Mouse (Mus musculus) adrenal gland, postnatal 25 days (tissue): Measurements from ENCODE around the gene Mindy1. TPM values are rescaled to one million over a fixed set of nuclear protein-coding genes. Genes with fewer than 3 reads are reported as not detected.

Experiments
- DNase-seq: peaks from one replicate; pipeline ENCODE4 v3.0.0; 2021; ENCODE audit warnings: mixed read lengths
- total RNA-seq: library from RNA; stranded (reverse); gene quantifications from 2 replicates; pipeline ENCODE4 v1.2.3, GENCODE M21; 2021

The Mindy1 gene
- total RNA-seq, 1 experiment from 2014 or later = 181 TPM

DNA sequence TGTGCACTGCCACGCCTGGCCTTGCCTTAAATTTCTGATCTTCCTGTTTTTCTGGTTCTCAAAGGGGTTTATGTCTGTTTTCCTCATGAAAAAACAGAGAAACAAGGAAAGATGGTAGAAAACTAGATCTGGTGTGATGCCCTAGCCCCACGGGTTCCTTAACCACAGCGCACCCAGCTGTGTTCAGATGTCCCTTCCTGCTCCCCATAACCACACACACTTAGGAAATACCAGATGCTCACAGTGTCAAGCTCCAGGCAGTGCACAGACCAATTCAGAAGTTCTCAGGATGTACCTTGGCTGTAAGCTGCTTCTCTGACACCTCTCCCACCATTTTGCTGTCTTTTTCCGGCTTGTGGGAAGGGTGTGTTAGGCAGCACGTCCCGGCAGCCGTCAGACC is 13.2 kb downstream of the Mindy1 start:
- no peak for DNase-seq

DNA sequence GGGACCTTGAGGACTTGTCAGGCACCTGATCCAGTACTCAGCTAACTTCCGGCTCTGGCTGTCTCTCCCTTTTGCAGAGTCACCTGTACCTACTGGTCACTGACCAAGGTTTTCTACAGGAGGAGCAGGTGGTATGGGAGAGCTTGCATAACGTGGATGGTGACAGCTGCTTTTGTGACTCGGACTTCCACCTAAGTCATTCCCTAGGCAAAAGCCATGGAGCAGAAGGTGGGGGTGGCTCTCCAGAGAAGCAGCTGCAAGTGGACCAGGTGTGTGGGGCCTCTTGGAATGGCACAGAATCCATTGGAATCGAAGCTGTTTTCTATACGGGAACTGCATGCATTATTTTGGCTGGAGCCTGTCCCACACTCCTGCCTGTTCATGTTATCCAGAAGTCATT is 13.6 kb downstream of the Mindy1 start:
- DNase-seq = no peak

DNA sequence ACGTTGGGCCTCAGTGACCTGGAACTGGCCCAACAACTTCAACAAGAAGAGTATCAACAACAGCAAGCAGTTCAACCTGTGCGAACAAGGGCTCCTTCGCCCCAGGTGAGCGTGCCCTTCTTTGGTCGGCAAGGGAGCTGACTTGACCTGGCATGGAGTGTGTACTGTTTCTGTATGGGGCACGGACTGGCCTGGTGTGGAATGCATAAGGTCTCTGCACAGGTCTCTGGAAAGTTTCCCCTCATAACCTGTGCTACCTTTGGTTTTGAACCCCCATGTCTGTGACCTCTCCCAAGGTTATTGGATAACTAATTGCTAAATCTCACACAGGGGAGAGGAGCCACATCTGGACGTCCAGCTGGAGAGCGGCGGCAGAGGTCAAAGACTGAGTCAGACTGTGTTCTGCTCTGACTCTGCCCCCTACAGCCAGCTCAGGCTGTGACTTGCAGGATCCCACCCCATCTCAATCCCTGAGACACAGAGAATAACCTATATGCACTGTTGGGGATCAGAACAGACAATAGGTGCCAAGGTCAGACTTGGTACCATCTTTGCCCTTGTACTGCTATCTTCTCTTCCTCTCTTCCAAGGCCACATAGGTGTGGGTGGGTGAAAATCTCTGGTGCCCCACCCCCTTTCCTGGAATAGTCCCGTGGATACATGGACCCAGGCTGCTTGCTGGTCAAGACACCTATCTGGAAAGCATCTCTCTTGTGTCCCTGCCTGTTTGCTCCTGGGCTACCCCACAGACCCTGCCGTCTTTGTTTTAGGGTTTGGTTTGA is 14.4 kb downstream of the Mindy1 start:
- no peak for DNase-seq

DNA sequence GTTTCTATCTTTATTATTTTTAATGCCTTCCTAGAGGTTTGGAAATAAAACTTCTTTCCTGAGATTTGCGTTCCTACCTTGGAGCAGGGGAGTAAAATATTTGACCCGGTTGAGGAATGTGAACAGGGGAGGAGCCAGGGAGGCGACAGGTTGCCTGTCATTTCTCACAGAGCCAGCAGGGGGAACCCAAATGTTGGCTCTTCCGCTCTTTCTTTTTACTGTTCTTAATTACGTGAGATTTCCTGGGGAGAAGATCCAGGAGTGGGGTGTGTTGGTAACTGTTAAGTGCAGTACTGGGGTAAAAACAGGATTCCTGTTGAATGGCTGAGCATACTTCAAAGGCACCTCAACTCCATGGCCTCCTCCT is 14.9 kb downstream of the Mindy1 start:
- DNase-seq = no peak

DNA sequence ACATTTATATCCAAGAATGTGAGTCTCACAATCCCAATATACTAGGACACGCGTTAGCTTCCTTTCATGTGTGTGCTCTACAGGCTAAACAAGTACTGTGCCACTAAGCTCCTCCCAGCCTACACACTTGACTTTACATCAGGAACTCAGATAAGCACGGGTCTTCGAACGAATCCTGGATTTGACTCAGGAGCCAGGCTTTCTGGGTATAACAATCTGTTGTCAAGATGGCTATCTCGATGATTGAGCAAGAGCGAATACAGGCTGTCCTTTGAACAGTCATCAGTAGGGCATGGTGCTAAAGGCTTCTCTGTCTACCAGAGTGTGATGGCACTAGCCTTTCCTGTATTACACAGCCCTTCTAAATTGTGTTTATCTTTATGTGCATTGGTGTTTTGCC is 16.9 kb downstream of the Mindy1 start:
- DNase-seq = no peak

DNA sequence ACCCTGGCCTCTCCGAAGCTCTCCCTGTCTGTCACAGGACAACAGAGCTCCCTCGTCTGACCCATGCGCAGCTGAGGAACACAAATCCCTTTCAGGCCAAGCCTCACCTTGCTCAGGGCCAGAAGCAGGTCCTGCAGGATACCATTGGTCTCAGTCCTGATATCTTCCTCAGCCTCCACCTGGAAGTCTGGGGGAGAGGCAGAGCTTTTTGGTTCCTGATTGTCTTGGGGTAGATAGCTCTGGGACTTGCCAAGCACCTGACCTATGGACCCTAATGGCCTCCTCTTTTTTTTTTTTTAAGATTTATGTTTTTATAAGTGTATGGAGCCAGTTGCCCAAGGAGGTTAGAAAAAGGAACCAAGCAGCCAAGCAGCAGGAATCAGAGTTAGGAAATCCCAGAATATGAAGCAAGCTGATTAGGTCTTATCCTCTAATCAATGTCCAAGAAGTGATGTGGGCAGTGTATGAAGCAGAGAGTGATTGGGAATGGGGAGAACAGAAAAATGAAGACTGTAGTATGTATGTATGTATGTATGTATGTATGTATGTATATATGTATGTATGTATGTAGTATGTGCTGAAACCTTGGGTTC is 20.2 kb downstream of the Mindy1 start:
- DNase-seq = no peak

DNA sequence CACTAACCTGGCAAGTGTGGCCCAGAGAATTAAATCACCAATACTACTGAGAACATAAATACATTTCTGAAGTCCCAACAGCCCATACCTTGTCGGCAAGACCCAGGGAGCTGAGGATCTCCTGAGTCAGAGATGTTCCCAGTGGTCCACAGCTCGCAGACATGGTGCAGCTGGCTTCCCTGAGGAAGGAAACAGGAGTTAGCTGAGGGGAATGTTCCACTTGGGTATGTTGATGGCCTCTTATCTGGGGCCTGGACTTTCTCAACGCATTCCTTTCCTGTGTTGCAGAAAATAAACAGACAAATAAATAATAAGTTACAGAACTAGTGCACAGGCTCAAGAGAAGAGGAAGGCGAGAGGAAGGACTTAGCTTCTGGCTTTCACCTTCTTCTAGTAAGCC is 25.1 kb downstream of the Mindy1 start:
- no peak for DNase-seq

DNA sequence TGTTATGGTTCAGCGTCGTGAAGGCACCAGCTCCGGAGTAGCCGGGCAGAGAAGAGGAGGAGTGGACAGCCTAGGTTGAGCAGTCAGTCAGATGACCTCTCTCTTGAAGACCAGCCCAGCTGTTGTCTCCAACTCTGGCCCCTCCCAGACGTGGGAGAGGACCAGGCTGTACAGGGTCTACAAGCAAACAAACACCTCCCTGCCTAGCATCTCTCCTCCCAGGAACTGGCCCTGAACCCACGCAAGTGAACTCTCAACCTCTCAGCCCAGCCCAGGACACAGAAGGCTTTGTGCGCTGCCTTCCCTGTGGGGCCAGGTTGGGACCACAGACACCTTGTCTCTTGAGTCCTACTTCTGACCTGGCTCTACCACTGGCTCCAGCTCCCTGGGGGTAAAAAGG is 26.0 kb downstream of the Mindy1 start, which contains the start of gene Anxa9:
Gene Anxa9 (minus strand): TSS at position 77 of the 400 bp plus-strand sequence.
- DNase-seq = no peak

DNA sequence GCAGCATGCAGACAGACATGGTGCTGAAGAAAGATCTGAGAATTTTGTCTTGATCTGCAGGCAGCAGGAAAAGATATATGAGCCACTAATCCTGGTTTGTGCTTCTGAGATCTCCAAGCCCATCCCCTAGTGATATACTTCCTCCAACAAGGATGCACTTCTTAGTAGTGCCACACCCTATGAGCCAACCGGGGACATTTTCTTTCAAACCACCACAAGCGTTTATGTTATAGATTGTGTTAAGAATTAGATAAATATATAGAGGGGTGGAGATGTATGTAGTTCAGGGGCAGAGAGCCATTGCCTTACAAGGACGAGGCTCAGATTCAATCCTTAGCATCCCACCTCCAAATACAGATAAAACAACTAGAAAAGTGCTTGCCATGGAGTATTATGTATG is 29.4 kb downstream of the Mindy1 start:
- no peak for DNase-seq

DNA sequence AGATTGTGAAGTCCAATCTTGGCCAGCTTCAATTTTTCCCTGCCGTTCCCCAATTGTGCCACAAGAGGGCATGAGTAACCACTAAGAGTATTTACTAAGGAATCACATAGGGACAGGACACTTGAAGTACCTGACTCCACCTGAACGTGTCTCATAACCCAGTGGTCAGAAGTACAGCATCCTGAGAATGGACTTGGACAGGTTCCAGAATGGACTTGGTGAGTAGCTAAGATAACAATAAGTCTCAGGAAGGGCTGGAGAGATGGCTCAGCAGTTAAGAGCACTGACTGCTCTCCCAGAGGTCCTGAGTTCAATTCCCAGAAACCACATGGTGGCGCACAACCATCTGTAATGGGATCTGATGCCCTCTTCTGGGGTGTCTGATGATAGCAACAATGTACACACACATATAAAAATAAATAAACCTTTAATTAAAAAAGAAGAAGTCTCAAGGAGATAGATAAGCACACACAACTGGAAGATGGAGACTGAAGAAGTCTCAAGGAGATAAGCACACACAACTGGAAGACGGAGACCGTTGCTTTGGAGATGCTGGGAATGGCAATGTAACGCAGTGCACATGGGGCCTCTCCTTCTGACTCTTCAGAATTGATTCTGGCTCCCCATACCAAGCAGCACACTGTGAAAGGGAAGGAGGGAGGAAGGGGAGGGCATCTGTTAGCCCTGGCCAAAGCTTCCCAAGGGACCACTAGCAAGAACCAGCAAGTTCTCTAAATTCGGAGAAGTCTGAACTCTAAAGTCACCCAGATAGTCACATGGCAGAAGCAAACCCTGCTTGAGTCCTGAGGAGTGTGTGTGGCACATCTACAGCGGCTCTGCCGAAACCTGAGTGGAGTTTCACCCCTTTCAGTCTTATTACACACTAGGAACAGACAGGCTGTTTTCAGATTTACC is 30.1 kb downstream of the Mindy1 start:
- peak; percentile 58 for DNase-seq

DNA sequence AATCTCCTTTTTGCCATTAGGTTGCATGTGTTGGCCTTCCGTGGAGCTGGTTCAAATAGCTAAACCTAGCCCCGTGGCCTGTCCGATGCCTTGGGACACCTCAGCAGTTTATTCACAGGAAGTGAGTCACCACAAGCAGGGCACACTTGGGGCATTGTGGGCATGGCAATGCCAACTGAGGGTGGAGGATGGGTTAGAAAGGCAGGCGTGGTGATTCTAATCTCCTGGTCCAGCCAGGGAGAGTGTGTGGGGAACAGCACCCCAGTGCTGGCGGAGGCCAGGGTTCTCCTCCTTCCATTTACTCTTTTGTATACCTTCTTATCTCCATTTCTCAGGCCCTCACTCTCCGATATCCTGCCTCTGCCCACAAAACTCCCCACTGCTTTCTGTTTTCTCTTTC is 31.5 kb downstream of the Mindy1 start:
- DNase-seq = peak; percentile 63

DNA sequence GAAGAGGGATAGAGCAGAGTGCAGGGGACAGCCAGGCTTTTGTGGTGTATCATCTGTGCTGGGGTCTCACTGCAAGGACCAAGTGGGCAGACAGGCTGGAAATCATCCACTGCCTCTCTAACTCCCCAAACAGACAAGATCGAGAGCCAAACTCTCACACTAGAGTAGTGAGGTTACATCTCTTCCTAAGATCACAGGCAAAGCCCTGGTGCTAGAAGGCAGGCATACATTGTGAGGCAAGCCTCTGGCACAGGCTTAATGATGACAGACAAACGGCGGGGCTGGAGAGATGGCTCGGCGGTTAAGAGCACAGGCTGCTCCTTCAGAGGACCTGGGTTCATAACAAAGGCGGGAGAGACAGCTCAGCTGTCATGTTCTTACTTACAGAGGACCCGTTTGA is 32.3 kb downstream of the Mindy1 start:
- no peak for DNase-seq

DNA sequence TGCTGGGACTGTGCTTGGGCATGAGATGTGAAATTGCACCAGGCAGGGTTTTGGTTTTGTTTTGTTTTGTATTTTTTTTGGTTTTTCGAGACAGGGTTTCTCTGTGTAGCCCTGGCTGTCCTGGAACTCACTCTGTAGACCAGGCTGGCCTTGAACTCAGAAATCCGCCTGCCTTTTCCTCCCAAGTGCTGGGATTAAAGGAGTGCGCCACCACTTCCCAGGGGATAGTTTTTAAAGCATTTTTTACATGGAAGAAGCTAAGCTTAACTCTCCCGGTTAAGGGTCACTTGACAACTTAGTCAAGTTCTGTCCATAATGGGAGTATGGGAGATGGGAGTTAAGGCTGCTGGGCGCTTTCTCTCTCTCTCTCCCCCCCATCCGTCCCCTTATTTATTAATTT is 32.9 kb downstream of the Mindy1 start:
- no peak for DNase-seq

DNA sequence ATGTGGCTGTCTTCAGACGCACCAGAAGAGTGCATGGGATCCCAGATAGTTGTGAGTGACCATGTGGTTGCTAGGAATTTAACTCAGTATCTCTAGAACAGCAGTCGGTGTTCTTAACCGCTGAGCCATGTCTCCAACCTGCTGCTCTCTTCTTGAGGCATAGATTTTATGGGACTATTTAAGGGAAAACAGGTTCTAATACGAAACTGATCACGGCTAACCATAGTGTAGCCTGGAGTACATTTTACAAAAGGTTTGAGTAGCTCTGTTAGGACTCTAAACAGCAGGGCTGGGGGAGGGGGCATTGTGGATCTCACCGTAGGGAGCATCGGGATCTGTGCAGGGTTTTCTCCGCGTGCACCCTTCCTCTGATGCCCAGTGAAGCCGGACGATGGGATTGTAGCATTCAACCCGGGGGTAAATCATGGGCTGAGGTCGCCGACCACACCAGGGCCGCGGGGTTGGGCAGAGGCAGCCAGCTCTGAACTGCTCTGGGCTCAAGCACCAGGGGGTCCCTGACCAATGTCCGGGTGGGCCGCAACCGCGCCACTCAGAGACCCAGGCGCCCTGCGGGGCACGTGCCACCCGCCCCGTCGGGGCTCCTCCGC is 33.4 kb downstream of the Mindy1 start, which contains the start of gene Cers2:
Gene Cers2 (plus strand): TSS at position 306 of the 608 bp plus-strand sequence.
- no peak for DNase-seq

DNA sequence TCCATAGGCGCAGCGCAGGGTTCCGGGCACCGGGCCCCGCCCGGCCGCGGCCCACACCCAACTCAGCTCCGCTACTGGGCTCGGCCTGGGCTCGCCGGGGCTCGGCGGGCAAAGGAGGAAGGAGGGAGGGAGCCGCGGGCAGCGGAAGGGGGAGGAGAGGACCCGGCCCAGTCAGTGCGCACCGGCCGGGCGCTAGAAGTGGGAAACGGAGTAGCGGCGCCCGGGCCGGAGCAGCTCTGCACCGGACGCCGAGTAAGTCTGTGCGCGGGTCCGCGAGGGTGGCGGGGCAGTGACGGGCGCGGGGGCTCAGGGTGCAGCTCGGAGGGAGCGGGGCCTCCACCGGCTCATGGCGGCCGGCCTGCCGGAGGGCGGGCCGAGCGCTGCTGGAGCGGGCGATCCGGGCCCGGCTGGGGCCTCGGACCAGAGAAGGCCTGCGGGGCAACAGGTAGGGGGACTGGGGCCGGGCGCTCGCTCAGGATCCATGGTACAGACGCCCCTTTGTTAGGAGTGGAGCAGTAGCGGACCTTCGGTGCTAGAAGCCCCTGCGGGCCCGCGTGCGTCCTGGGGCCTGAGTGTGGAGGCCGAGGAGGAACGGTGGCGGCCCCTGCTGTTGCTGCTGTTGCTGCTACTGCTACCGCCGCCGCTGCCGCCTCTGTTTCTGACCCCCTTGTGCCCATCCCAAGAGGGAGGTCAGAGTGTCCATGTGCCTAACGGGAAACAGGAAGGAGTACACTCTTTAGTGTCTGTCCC is 34.1 kb downstream of the Mindy1 start:
- DNase-seq = peak; percentile 94

DNA sequence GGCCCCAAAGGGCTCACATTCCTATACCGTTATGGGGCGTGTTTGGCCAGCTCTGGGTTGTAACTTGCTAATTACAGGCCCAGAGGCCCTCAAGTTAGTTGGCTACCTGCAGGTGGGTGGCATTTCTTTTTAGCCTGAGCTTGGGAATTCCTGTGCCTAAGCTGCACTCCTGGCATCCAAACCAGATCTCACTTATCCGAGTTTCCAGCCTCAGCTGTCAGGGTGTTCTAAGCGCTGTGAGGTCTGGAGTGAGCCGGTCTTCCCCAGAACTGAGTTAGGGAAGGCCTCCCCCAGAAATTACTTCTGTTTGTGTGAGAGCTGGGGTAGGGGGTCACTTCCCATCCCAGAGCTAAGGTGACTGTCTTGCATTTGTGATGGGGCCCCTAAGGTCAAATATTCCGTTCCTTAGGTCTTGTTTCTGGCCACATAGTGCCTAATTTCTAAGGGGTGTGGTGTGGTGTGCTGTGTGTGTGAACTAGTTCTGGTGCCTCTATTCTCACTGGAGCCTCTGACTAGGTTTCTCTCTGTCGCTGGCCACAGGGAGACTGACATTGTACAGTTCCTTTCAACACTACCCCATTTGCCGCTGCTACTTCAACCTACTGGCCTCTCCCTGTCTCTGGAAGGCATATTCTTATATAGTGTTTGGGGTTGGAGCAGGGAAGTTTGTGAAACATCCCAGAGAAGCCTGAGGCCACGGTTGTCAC is 34.9 kb downstream of the Mindy1 start:
- DNase-seq = no peak

DNA sequence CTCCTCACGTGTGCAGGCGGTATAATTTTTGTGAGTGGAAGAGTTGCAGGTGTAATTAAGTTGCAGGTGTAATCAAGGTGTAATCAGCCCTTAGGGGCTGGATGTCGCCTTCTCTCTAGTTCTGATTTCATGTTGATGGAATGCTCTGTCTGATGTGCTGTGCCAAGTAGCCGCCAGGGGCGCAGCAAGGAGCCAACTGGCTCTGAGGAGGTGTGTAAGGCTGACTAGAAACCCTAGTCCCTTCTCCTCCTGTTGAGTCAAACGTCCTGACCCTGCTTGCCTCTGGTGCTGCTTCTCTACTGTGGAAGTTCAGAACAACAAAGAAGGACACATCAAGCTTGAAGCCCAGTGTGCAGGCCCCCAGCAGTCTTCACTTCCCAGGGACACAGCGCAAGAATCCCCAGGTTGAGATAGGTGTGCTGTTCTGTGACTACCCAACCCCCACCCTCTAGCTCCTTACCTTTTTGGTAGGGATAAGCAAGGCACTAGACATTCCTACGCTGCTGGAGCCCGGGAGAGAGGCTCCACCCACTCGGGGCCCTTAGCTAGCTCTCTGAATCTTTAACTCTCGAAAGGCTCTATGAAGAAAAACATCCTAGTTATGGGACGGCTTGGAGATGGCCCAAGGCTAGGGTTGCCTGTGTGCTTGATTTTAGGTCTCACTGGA is 36.4 kb downstream of the Mindy1 start:
- DNase-seq = peak; percentile 66

DNA sequence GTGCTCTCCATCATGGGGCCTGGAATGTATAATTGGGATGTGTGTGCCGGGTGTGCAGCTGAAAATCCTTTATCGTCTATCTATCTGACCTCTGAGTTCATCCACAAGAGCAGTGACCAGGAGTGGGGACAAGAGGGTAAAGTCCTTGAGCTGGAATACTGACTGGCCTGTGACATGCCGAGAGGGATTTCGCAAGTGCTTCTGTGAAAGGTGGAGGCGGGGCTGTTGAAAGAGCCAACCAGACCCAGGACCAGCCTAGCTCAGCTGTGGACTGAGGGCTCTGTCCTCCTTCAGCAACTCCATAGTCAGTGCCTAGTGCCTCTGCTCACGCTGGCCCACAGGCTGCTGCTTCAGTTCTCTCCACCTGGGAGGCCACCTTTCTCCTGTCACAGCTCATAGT is 37.4 kb downstream of the Mindy1 start:
- DNase-seq = peak; percentile 72

DNA sequence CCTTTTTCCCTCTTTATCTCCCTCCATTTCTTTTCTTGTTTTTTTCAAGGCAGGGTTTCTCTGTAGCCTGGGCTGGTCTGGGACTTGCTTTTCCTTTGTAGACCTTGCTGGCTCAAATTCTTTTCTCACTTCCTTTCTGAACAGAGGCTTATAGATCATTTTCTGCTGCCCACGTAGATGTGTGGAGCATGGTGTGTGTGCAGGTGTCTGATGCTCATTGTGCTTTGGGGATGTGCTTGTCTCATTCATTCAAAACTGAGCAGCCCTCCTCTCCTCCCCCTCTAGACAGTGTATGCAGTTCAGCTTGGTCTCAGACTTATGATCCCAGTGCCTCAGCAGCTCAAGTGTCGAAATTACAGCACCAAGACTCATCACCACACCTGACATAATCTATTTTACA is 38.0 kb downstream of the Mindy1 start:
- no peak for DNase-seq
